Mouse (Mus musculus): ENCODE results near the gene Osbp. TPM values are rescaled to one million over a fixed set of nuclear protein-coding genes. Genes with fewer than 3 reads are reported as not detected.

Osbp gene
- total RNA-seq, 2 experiments from 2014 or later: 102 to 106 TPM

- intact Hi-C loops (cut with DNase I): loop anchor here (2.0 to 10.0 kb wide), 4 partner anchors 192 to 788 kb away; partner anchors contain the start of genes Gm4952, Lpxn, Stx3 and Zfp91
- peak; percentile 77 to 82 for DNase-seq
Measured at GRCm38 (mm10) chr19:12009501-12010280, 44.0 kb downstream of the Osbp start.

GRCm38 (mm10) chr19:12010281-12010771 lies 44.6 kb downstream of the Osbp start:
- intact Hi-C loops (cut with DNase I): loop anchor here (5.0 to 10.0 kb wide), 2 partner anchors 193 to 584 kb away; partner anchors contain the start of genes Gm4952 and Stx3
- peak; percentile 65 to 67 for DNase-seq

- intact Hi-C loops (cut with DNase I): loop anchor here (5.0 to 10.0 kb wide), 2 partner anchors 194 to 584 kb away; partner anchors contain the start of genes Gm4952 and Stx3
- peak; percentile 78 to 80 for DNase-seq
Measured at GRCm38 (mm10) chr19:12010916-12011559, 45.3 kb downstream of the Osbp start.

GRCm38 (mm10) chr19:12011560-12012556 lies 46.1 kb downstream of the Osbp start:
- DNase-seq: peak; percentile 91

GRCm38 (mm10) chr19:12012615-12013014 lies 46.9 kb downstream of the Osbp start:
- no peak for DNase-seq
- intact Hi-C loops (cut with DNase I): loop anchor here (5.0 to 10.0 kb wide), 2 partner anchors 195 to 582 kb away; partner anchors contain the start of genes Gm4952 and Stx3

More at GRCm38 (mm10) chr19:12011560-12012556, 46.1 kb downstream of the Osbp start:
- intact Hi-C loops (cut with DNase I): loop anchor here (5.0 to 10.0 kb wide), 2 partner anchors 195 to 583 kb away; partner anchors contain the start of genes Gm4952 and Stx3

- intact Hi-C loops (cut with DNase I): loop anchor here (5.0 to 10.0 kb wide), 2 partner anchors 196 to 582 kb away; partner anchors contain the start of genes Gm4952 and Stx3
- DNase-seq: peak; percentile 52 to 57
Measured at GRCm38 (mm10) chr19:12013228-12013627, 47.5 kb downstream of the Osbp start.

- intact Hi-C loops (cut with DNase I): loop anchor here (10.0 kb wide), 1 partner anchor 579 kb away; the partner anchor contains the start of gene Gm4952
- no peak for DNase-seq
Measured at GRCm38 (mm10) chr19:12015708-12016107, 50.0 kb downstream of the Osbp start.

- intact Hi-C loops (cut with DNase I): loop anchor here (10.0 kb wide), 1 partner anchor 579 kb away; the partner anchor contains the start of gene Gm4952
- DNase-seq: no peak
Measured at GRCm38 (mm10) chr19:12016192-12016591, 50.5 kb downstream of the Osbp start.

- intact Hi-C loops (cut with DNase I): no loop called here
- no peak for DNase-seq
Measured at GRCm38 (mm10) chr19:12024149-12024548, 58.4 kb downstream of the Osbp start.

GRCm38 (mm10) chr19:12025333-12025732 lies 59.6 kb downstream of the Osbp start:
- no peak for DNase-seq
- intact Hi-C loops (cut with DNase I): no loop called here

GRCm38 (mm10) chr19:12026606-12027005 lies 60.9 kb downstream of the Osbp start:
- intact Hi-C loops (cut with DNase I): no loop called here

GRCm38 (mm10) chr19:12037727-12038126 lies 72.0 kb downstream of the Osbp start:
- DNase-seq: no peak
- intact Hi-C loops (cut with DNase I): no loop called here

More at GRCm38 (mm10) chr19:12026606-12027005, 60.9 kb downstream of the Osbp start:
- no peak for DNase-seq

- DNase-seq: no peak
- intact Hi-C loops (cut with DNase I): no loop called here
Measured at GRCm38 (mm10) chr19:12041217-12041616, 75.5 kb downstream of the Osbp start, which contains the start of gene Olfr1423. Gene Olfr1423, minus strand, starts transcription at chr19:12041317.

- no peak for DNase-seq
- intact Hi-C loops (cut with DNase I): no loop called here
Measured at GRCm38 (mm10) chr19:12043163-12043562, 77.4 kb downstream of the Osbp start.

Small RNA genes lying within 50 kb of the gene (microRNA-seq; reads per million reads assigned to microRNA genes)
- gene Mir6994 (ENCODE audit: borderline number of aligned reads in 2 of 2): 2.2 to 3.4 reads per million in 2 experiments

Other genes starting within 250 kb of the Osbp start
- not detected for gene Gif, start 218.4 kb upstream of the Osbp start, total RNA-seq (2021)
- 100 to 1,000 TPM; 102 to 104 TPM for gene Mrpl16, start 195.6 kb upstream of the Osbp start, total RNA-seq (2021)
- 1 to 10 TPM; 4.5 to 5.7 TPM for gene Stx3, start 146.5 kb upstream of the Osbp start, total RNA-seq (2021)
- not detected for gene Olfr1417, start 126.7 kb upstream of the Osbp start, total RNA-seq (2021)
- gene Olfr1418, start 104.9 kb upstream of the Osbp start, total RNA-seq (2021): not detected
- not detected for gene Olfr1419, start 90.8 kb upstream of the Osbp start, total RNA-seq (2021)
- not detected for gene Olfr1420, start 79.4 kb upstream of the Osbp start, total RNA-seq (2021)
- gene Patl1, start 53.5 kb upstream of the Osbp start, total RNA-seq (2021): 10 to 100 TPM; 26.3 to 27.3 TPM
- not detected for gene Olfr1423, start 75.4 kb downstream of the Osbp start, total RNA-seq (2021)
- not detected for gene Olfr1424, start 96.7 kb downstream of the Osbp start, total RNA-seq (2021)
- gene Olfr1425, start 111.8 kb downstream of the Osbp start, total RNA-seq (2021): not detected
- gene Olfr1426, start 126.1 kb downstream of the Osbp start, total RNA-seq (2021): not detected
- gene Olfr1427, start 137.4 kb downstream of the Osbp start, total RNA-seq (2021): not detected
- not detected for gene Olfr1428, start 150.0 kb downstream of the Osbp start, total RNA-seq (2021)
- gene Olfr76, start 157.3 kb downstream of the Osbp start, total RNA-seq (2021): not detected
- gene Olfr1555-ps1, start 204.2 kb downstream of the Osbp start, total RNA-seq (2021): not detected
- not detected for gene Olfr1431, start 234.7 kb downstream of the Osbp start, total RNA-seq (2021)